Mouse (Mus musculus): ENCODE measurements around the gene Lnx1. TPM values are rescaled to one million over a fixed set of nuclear protein-coding genes. Genes with fewer than 3 reads are reported as not detected.

Gene Lnx1
- total RNA-seq, 2 experiments from 2014 or later = not detected

DNA sequence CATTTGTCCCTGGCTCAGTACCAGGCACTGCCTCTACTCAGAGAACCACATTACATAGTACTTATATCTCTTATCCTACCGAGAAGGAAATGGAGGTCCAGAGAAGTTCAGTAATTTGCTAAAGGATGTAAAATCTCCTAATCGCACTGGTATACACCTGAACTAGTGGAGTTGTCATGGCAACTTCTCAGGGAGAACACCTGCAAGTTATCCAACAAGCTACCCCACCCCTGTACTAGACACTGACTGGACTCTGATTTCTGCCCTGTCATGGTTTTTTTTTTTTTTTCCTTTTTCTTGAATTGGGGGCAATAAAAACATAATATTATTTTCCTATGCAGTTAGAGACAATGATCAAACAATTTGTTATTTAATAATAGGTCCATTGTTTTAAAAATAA lies 1.8 kb downstream of the Lnx1 start:
- ATAC-seq (replicated peaks; ENCODE audit: low FRiP score, poor library complexity, severe bottlenecking) = no peak

DNA sequence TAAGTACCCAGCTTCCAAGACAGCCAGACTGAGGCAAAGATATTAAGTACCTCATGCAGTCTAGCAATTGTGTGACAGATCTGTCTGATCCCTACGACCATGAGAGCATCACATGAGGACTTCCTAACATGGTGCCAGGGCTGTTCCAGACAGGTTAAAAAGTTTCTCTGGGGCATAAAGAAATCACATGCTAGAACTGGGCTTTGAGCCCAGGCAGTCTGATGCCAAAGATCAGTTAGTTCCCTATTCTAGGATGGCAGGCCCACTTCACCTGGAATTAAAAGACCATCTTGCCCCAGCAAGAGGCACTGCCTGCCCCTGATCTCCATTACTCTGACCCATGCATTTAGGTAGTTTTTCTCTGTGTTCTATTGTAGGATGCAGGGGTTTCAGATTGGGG lies 3.0 kb downstream of the Lnx1 start:
- ATAC-seq (replicated peaks; ENCODE audit: low FRiP score, poor library complexity, severe bottlenecking) = no peak

- ATAC-seq (replicated peaks; ENCODE audit: low FRiP score, poor library complexity, severe bottlenecking) = no peak
Measured at GRCm38 (mm10) chr5:74697534-74697933, 5.2 kb downstream of the Lnx1 start.

DNA sequence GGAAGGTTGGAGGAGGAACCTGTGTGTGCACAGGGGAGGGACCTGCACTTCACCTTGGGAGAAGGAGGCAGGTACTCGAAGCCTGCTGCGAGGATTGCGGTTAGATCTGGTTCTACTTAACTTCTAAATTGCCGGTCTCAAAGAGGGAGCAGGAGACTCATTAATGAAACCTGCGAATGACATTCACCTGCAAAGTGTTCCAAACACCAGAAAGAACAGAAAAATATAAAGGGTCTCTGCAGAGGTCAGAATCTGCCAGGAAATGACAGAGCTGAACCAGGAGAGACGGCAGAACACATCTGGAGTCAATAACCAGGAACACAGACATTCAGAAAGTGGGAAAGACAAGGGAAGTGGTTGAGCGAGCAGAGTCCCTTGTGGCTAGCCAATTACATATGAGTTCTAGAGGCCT lies 8.3 kb downstream of the Lnx1 start:
- ATAC-seq (replicated peaks; ENCODE audit: low FRiP score, poor library complexity, severe bottlenecking) = no peak

DNA sequence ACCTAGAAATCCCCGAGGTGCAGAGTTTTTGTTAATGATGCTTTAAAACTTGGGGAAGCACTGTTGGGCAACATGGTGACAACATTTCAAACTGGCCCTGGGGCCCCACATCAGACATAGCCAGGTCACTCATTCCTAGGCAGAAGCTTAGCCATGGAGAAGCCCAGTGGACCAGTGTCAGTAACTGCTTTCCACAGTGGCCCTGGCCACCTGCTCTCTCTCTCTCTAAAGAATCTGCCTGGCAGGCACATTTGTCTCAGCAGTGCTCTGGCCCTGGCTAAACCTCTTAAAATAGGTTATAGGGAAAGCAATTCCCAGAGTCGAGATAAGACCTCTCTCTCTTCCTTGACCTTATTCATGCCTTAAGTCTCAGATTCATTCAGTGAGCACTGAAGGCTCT lies 8.9 kb downstream of the Lnx1 start:
- no peak for ATAC-seq (replicated peaks; ENCODE audit: low FRiP score, poor library complexity, severe bottlenecking)

DNA sequence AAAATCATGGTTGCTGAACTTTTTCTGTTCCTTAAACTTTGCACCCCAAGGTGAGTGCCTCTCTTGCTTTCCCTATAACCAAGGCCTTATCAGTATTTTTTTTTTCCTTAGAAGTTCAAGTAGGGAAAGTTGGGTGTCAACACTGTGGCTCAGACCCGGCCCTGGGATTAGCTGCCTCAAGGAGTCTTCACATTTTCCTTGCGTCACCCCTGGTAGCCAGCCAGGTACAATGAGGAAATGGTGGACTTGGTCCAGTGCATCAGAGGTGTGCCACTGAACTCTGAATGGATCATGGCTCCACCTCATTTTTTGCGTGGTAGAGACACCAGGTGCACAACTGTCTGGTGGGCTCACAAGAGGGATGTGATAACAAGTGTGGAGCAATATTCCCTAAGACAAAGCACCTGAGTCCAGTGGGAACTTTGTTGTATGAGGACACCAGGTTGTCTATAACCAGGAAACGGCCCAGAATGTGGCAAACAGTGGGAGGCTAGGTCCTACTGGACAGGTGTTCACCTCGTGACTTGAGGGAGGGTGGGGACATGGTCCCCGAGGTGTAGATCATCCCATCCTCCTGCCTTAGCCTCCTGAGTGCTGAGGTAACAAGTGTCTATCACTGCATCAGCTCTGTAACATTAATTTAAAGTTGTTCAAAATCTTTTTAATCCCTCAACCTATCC lies 10.2 kb downstream of the Lnx1 start:
- ATAC-seq (replicated peaks; ENCODE audit: low FRiP score, poor library complexity, severe bottlenecking) = no peak

- ATAC-seq (replicated peaks; ENCODE audit: low FRiP score, poor library complexity, severe bottlenecking) = no peak
Measured at GRCm38 (mm10) chr5:74688822-74689221, 13.9 kb downstream of the Lnx1 start.

DNA sequence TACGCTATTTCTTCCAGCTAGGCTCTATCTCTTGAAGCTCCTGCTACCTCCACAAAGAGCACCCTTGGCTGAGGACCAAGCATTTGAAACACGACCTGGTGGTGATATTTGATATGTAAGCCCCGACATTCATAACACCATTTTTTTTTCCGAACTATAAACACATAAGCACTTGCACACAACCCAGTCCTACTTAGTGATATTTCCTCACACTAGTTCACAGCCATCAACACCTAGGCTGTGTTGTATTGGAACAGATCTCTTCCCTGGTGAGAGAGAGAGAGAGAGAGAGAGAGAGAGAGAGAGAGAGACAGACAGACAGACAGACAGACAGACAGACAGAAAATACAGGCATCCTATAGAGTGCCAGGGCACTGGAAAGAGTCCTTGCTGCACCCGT lies 17.8 kb downstream of the Lnx1 start:
- ATAC-seq (replicated peaks; ENCODE audit: low FRiP score, poor library complexity, severe bottlenecking) = no peak

- no peak for ATAC-seq (replicated peaks; ENCODE audit: low FRiP score, poor library complexity, severe bottlenecking)
Measured at GRCm38 (mm10) chr5:74683832-74684231, 18.9 kb downstream of the Lnx1 start.

GRCm38 (mm10) chr5:74682735-74683134 lies 20.0 kb downstream of the Lnx1 start:
- ATAC-seq (replicated peaks; ENCODE audit: low FRiP score, poor library complexity, severe bottlenecking) = no peak

- ATAC-seq (replicated peaks; ENCODE audit: low FRiP score, poor library complexity, severe bottlenecking) = no peak
Measured at GRCm38 (mm10) chr5:74679631-74680030, 23.1 kb downstream of the Lnx1 start.

GRCm38 (mm10) chr5:74678693-74679092 lies 24.0 kb downstream of the Lnx1 start:
- ATAC-seq (replicated peaks; ENCODE audit: low FRiP score, poor library complexity, severe bottlenecking) = no peak

DNA sequence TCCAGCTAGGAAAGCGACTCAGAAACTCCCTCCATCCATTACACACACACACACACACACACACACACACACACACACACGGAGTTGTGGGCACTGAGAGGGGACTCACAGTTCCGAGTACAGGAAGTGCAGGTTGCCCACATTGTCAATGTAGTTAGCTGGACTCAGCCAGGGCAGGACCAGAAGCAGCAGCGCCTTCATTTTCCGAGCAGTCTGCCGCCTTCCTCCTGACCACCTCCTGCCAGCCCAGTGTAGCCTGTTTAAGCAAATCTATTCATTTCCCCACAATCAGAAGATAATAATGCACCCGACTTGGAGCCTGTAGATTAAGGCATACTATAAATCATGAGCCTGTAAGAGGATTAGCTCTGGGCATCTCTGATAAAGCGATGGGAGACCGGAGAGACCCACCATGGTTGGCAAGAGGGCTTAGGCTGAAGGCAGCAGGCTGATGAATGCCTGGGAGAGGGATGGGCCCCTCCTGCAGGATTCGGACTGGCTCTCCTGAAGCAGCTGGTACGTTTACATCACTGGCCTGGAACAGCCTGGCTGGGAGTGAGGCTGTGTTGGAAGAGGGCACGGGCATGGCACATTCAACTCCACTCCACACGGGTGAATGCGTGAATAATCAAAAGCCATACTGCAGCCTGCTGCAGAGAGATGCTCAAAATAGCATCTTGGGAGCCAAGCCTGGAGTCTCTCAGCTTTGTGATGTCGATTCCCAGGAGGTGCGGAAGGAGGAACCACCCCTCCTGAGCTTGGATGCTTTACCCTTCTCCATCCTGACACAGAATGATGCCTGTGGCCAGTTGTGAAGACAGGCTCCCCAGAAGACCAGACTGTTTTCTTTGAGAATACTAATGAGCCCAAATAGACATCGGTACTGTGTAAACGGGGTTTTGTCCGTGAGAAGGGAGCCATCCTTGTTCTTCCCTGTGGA lies 25.0 kb downstream of the Lnx1 start:
- ATAC-seq (replicated peaks; ENCODE audit: low FRiP score, poor library complexity, severe bottlenecking) = no peak

GRCm38 (mm10) chr5:74672556-74672955 lies 30.2 kb downstream of the Lnx1 start:
- ATAC-seq (replicated peaks; ENCODE audit: low FRiP score, poor library complexity, severe bottlenecking) = no peak

GRCm38 (mm10) chr5:74670877-74671276 lies 31.8 kb downstream of the Lnx1 start:
- no peak for ATAC-seq (replicated peaks; ENCODE audit: low FRiP score, poor library complexity, severe bottlenecking)

DNA sequence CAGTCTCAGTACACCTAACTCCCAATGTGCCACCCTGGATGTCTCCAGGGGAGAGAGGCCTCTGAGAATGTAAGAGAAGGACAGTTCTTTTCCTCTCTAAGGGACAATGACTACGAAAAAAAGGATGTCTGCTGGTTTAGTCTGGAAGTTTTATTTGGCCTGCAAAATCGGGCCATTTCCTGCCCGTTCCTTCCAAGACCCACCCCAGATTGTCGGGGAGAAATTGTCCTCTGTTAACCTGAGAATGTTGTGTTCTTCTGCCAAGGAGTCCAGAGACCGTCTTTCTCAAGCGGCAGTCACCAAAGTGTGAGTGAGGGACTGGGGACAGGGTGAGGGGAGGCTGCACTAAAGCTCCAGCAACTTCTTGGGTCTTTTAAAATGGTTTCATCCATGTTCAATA lies 32.8 kb downstream of the Lnx1 start:
- no peak for ATAC-seq (replicated peaks; ENCODE audit: low FRiP score, poor library complexity, severe bottlenecking)

DNA sequence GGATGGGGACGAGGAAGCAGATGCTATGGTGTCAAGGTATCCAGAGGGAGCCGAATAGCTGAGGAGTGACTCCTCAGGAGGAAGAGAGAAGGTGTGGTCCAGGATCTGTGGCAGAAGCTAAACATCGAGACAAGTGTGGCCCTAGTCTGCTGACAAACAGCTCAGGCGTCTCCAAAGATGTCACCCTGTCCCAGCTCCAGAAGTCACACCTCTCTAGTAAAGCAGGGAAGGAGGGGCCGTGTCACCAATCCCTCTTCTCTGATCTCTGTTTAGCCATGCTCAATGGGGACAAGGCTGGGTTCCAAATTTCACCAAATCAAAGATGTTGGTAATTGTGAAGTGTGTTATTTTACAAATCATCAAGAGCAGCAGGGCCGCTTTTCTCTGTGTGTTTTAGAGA lies 33.8 kb downstream of the Lnx1 start:
- ATAC-seq (replicated peaks; ENCODE audit: low FRiP score, poor library complexity, severe bottlenecking) = no peak

DNA sequence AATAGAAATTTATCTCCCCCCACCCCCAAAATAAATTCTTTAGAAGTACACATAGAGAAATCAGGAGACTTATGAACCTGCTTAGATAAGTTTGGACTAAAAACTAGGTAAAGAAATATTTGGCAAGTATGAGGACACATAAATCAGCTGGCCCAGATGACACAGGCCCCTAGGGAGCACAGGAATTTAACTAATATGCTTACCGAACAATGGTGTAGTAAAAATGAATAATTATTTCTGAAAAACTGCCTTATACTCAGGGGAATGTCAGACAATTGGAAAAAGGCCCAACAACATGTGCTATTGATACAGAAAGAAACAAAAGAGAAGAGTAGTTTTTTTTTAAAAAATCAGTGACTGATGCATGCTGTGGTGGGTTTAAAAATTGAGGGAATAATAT lies 40.1 kb downstream of the Lnx1 start:
- ATAC-seq (replicated peaks; ENCODE audit: low FRiP score, poor library complexity, severe bottlenecking) = no peak

- ATAC-seq (replicated peaks; ENCODE audit: low FRiP score, poor library complexity, severe bottlenecking) = no peak
Measured at GRCm38 (mm10) chr5:74661734-74662560, 40.8 kb downstream of the Lnx1 start.

GRCm38 (mm10) chr5:74659856-74660255 lies 42.9 kb downstream of the Lnx1 start:
- no peak for ATAC-seq (replicated peaks; ENCODE audit: low FRiP score, poor library complexity, severe bottlenecking)

Measured in erythroblast, adult 5-6 weeks (primary cell).